Mouse (Mus musculus): ENCODE measurements around the gene Sc5d.

Sc5d gene

DNA sequence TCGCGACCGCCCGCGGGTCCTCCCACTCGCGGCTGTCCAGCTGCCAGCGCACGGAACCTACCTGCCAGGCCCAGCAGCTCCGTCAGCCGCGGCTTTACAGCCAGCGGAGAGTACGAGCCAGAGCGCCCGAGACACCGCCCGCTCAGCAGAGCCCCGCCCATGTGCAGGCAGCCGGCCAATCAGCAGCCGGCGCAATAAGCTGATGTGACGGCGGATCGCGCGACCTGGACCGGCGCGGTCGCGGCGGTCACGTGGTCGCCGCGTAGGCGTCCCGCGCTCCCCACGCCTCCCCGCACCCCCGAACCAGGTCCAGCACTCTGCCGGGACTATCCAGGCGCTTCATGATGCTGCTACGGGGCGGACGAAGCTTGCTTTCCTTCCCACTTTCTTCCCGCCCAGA lies at the start of gene Sc5d:
TSS of gene Sc5d (minus strand) at position 112 of the 400 bp plus-strand sequence.
- peak; percentile 93 to 94 for DNase-seq (ENCODE audit: low spot score in 2 of 2)

DNA sequence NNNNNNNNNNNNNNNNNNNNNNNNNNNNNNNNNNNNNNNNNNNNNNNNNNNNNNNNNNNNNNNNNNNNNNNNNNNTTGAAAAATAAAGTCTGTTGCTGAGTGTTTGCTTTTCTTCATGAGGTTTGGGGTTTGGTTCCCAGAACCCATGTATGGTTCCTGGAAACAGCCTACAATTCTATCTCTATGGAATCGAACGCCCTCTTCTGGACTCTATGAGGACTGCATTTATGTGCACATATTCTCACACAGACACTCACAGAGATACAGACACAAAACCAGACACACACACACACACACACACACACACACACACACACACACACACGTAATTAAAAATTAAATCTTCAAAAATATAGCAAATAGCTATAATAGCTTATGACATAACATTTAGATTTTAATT lies 47.3 kb upstream of the Sc5d start:
- no peak for DNase-seq (ENCODE audit: low spot score in 2 of 2)

DNA sequence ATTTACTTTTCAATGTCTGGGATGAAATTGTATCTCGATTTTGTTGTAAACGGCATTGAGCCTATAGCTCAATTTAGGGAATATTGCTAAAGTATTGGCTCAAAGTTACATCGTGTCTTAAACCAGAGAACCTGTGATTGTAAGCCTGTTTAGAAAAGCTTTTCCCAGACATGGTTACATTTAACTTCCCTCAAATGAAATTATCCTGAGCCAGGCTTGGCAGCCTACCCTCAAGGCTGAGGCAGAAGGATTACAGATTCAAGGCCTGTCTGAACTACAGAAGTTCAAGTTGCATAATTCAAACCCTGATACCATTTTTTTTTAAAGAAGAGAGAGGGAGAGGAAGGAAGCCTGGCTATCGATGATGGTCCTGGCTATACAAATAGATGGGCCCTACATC lies 39.8 kb upstream of the Sc5d start:
- no peak for DNase-seq (ENCODE audit: low spot score in 2 of 2)

DNA sequence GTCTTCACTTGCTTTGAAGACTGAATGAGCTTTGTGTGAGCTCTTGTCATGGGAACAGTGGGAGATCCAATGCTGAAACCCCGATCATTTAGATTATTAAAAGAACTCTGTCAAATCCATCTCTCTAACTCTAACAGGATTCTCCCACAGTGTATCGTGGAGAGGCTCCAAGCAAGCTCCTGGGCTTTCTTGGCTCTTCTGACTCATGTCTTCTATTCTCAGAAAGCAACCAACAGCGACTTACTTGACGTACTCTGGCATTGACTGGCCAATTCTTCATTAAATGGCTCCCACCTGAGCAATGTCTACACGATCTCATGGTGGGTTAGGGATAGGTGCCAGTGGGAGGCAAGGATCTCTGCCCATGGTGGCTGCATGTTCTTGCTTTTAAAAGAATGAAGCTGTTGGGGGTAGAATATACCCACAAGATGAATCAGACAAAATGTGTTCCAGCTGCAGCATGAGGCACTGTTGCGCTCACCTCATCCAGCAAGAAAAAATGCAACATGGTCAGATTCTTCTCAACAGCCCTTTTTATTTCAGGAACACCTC lies 37.1 kb upstream of the Sc5d start:
- no peak for DNase-seq (ENCODE audit: low spot score in 2 of 2)

DNA sequence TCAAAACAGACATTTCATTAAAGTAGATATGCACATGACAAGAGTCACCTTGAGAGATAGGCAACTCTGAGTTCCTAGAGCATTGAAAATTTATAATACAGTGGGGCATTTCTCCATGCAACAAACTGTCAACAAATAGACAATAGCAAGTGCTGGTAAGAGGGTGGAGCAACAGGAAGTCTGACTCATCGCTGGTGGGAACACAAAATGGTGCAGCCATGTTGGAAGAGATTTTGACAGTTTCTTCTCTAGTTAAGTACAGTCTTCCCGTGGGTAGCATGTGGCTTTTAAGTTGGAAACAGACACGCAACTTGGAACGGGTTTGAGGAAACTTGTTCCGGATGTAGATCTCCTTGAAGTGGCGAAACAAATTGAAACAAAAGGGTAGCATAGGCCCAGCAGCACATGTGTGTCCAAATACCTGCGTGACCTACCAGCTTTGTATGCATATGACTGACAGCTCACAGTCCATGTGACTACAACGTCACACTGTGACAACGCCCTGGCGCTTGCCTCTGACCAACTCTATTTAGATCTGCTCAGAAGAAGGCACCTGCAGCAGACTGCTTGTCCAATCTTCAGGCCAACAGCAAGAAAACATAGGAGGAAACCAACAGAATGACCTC lies 32.4 kb upstream of the Sc5d start:
- DNase-seq (ENCODE audit: low spot score in 2 of 2): no peak

DNA sequence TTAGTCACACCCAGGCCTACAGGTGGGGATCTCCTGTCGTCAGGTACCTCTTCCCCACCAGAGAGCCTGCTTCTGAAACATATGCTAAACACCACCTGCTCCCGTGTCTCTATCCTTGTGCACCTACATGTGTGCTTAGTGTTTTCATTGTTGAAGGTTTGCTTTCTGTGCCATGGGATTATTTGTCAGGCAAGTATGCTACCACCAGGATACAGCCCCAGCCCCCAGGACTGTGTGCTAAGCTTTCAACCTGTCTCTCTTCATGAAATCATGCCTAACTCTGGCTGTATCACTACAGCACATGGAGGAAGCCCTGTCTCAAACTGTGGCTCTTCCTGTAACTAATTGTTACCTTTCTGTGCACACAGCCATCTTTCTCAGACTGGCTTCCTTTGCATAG lies 30.1 kb upstream of the Sc5d start:
- no peak for DNase-seq (ENCODE audit: low spot score in 2 of 2)

DNA sequence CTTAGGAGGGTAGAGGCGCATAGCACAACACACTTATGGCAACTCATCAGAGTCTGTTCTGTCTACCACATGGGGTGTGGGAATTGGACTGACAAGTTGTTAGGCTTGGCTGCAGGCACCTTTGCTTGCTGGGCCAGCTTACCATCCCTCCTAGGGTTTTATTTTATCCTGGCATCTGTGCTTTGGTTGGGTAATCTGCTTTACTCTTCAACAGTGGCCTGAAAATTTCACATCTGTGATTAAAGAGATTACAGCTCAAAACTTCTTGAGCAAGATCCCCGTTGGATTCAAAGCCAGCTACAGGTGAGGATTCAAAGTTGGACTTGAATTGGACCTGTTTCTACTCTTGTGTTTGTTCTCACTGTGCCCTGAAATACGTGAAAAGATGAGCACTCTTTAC lies 29.5 kb upstream of the Sc5d start:
- no peak for DNase-seq (ENCODE audit: low spot score in 2 of 2)

DNA sequence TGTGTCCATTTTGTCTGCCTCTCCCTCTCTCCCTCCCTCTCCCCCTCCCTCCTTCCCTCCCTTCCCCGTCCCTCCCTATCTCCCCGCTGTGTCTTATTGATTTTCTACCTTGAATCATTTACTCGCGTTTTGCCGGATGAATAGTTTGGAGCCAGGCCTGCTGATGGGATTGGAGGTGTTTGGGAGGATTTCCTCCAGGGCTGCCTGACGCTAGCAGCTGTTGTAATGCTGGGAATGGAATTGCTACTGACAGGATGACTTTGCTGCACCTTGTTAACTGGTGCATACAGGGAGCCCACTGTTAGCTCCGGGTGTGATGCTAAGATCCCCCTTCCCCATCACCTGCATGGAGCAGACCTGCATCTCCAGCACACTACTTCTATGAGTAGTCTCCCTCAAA lies 29.0 kb upstream of the Sc5d start:
- no peak for DNase-seq (ENCODE audit: low spot score in 2 of 2)

DNA sequence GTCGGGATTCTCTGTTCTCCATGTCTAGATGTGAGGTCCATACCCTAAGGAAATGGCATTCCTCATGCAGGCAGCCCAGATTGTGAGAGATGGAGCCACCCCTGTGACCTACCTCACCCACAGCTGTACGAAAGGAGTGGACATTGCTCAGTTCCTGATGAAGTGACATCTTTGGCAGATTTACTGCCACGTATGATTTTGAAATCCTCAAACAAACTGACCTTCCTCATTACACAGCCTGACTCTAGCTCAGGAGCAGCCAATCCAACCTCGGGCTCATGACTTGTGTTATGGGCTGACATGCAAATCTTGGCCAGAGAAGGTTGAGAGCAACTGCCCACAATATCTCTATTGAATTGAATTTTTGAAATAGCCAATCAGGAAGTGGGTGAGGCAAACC lies 15.6 kb upstream of the Sc5d start:
- DNase-seq (ENCODE audit: low spot score in 2 of 2): no peak

DNA sequence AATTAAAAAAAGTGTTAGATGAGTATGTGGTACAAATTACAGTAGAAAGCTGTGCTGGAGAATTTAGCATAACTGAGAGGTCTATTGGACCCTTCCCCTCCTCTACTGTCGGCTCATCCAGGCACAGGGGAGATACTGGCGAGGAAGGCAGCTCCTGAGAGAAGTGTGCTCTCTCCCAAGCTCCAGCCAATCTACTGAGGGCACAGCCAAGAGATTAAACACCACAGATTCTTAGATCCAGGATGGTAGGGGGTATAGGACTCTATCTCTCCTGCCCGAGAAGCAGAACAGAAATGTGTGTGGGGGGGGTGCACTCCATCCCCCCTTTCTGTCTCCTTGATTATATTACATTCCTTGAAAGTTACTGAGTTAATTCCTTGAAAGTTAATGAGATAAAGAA lies 14.0 kb upstream of the Sc5d start:
- no peak for DNase-seq (ENCODE audit: low spot score in 2 of 2)

DNA sequence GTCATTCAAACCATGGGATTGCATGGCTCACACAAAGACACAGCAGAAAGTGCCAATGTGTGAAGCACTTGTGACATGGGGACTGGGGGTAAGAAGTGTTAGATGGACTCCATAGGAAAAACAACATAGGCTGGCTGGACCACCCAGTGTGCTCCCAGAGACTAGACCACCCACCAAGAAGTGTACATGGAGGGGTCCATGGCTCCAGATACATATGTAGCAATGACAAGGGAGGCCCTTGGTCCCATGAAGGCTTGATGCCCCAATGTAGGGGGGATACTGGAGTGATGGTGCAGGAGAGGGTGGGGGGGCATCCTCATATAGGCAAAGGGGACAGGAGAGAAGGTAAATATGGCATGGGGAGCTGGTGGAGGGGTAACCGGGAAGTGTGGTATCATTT lies 13.6 kb upstream of the Sc5d start:
- DNase-seq (ENCODE audit: low spot score in 2 of 2): no peak

DNA sequence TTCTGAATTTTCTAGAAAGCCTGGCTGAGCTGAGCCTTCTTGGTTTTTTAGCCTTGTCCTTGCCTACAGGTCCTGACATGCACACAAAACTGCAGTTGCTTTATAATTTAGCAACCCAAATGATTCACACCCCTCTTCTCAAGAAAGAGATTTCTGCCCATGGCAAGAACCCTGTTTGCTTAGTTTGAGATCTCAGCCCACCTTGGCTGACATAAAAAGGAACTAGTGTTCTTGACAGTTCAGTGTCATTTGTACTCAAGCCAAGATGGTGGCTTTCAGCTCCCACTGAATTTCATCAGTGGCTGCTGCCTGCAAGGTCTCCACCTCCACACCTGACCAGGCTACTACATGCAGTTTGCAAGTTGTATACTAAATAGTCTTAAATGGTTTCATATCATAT lies 13.1 kb upstream of the Sc5d start:
- no peak for DNase-seq (ENCODE audit: low spot score in 2 of 2)

DNA sequence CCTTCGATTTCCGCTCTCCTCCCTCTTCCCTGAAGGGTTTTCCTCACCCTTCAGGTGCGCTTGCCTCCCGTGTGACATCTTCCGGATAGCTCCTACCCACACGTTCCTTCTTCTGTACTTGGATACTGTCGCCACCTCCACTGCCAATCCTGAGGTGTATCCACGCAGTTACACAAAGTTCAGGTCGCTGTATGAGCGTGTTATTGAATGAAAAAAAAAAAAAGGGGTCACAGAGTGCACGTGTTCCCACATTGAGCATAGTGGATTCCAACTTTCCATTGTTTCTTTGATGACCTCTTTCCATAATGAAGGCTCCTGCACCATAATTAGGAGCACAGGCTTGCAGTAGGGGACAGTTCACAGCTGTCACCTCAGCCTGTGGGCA lies 11.7 kb upstream of the Sc5d start:
- no peak for DNase-seq (ENCODE audit: low spot score in 2 of 2)

DNA sequence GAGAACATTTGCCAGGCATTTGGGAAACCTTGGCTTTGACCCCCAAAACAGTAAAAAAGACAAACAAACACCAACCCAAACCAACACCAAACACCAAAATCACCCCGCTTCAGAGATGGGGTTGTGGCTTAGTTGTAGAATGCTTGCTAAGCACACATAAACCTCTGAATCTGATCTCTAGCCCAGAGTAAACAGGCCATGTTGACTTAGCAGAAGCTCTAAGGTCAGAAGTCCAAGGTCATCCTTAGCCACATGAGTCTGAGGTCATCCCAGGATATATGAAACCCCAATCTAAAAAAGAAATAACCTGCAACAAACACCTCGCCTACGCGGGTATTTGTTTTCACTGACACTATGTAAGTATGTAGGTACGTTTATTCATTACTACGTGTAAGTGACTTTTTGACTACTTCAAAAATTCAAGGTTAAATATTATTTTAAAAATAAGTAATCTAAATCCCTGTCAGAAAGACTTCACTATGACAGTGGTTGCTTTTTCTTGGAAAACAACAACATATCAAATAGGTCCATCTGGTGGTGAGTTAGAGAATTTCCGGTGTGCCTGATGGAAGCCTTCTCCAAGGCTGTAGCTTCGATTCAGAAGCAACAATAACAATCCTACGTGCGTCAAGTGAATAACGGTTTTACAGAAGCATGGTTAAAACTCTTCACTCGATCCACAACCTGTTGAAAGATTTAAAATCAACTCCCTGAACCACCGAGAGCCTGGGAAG lies 11.1 kb upstream of the Sc5d start:
- DNase-seq (ENCODE audit: low spot score in 2 of 2): no peak

DNA sequence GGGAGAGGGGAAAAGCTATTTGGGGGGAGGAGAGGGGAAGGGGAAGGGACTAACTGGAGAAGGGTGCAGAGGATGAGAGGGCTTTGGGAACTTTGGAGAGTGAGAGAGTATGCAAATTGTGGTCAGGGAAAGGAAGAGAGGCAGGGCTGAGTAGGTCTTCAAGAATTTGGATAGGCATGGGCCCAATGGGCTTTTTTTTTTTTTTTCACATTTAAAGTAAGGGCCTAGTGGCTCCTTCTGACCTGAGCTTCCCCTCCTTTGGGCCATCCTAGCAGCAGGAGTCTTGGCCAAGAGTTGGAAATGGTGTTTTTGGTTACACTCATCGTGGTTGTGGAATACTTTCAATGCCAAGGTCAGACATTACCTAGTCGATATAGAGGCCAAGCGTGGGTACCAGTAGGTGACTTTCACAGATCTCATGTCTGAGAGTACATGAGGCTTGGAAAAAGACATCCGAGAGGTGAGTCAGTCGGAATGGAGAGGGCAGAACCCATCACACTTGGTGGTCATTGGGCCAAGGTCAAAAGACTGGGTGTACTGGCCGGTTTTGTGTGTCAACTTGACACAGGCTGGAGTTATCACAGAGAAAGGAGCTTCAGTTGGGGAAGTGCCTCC lies 9.7 kb upstream of the Sc5d start:
- no peak for DNase-seq (ENCODE audit: low spot score in 2 of 2)

DNA sequence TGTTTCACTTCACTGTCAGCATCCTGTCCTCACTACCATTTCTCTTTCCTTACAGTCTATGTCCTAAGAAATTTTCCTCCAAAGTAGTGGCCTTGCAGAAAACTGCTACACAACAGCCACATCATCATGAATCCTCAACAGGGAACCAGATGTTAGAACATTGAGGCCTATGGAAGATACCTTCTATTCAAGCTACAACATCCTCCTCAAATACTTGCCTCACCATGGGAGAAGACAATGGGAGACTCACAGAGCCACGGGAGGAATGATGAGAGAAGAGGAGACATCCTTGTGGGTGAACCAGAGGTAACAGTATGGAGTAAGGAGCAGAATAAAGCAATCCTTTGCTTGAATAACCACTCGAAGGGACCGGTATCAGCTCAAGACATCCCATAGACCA lies 9.1 kb upstream of the Sc5d start:
- no peak for DNase-seq (ENCODE audit: low spot score in 2 of 2)

DNA sequence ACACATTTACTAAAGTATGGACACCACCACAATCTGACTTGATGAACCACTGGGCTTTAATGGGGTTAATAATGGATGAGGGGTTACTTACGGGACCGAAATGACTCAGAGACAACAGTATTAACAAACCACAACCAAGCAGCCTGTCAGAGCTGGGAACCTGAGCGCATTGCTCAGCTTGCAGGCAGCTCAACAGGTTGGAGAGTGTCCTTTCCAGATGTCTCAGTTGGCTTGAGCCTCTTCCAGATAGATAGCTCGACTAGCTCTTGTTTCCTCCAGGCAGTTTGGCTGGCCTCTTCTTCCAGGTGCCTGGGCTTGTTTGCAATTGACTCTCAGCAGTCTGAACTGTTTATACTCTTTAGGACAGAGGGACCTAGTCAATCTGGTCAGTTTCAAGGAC lies 8.6 kb upstream of the Sc5d start:
- no peak for DNase-seq (ENCODE audit: low spot score in 2 of 2)

DNA sequence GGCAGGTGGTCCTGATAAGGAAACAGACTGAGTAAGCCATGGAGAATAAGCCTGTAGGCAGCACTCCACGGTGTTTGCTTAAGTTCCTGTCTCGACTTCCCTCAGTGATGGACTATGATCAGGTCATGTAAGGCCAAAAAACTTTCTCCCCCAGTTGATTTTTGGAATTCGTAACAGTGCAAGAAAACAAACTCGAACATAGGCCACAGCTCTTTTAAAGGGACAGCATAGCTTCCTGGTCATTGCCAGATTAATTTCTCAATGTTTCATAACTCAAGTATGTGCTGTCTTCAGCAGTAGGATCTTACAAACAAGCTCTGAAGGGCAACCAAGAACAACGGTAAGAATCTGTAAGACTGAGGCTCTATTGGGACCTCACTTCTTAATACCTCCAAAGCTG lies 7.4 kb upstream of the Sc5d start:
- DNase-seq (ENCODE audit: low spot score in 2 of 2): no peak

DNA sequence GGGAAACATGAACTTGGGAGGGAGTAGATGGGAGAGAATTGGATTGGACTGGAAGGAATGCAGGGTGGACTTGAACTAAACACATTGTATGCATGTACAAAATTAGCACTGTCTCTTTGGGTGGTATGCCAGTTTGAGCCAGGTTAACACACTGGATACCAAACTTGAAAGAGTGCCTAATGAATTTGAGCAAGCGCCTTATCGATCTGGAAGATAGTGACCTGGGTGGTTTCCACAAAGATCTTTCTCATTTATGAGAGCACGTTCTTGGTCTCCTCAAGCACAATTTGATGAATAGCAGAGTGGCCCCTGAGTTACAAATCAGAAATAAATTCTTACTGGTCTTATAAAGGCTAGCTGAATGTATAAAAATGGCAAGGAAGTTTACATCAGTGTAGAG lies 6.6 kb upstream of the Sc5d start:
- DNase-seq (ENCODE audit: low spot score in 2 of 2): no peak

DNA sequence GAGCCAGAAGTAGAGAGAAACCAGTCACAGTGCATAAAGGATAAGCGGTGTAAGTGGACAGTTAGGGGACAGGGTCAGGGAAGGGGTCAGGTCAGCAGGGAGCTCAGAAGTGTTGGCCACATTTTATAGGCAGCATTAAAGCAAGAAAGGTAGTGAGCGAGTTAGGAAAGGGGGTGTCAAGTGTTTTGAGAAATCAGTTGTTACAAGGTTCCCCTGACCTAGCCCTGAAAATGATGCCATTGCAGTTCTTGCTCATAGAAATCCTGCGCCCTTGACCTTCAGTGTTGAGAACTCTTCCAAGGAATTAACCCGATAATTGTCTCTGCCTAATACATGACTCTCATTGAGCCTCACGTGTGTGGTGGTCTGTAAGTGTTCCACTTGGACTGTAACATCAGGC lies 6.0 kb upstream of the Sc5d start:
- DNase-seq (ENCODE audit: low spot score in 2 of 2): no peak

DNA sequence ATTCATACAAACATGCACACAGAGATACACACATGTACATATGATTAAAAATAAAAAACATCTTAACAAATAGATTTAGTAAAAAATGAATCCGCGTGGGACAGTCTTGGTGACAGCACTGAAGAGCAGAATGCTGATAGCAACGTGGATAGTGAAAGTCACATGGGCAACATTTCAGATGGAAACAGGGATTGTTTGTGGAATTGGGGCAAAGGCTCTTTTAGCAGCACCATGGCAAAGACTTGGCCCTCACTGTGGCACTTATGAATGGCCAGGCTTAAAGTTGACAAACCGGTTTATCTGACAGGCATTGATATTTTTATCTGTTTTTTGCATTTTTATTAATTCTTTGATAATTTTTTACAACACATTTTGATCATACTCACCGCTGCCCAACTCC lies 4.3 kb upstream of the Sc5d start:
- no peak for DNase-seq (ENCODE audit: low spot score in 2 of 2)

DNA sequence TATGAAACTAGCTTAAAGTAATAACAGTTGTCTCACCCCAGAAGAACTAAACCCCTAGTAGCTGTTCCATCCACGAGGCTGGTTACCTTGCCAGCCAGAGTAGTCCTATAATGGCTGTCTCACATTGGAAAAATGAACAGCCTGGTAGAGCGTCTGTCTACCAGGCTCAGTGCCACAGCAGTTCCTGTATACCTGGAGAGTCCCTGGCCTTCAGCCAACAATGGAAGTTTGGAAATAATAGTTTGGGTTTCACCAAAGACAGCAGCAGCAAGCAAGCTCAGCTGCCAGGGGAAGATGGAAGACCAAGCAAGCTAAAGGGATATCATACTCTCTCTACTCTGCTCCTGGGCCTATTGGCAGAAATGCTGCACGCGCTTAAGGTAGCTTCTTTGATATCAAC lies 1.3 kb upstream of the Sc5d start:
- DNase-seq (ENCODE audit: low spot score in 2 of 2): no peak

DNA sequence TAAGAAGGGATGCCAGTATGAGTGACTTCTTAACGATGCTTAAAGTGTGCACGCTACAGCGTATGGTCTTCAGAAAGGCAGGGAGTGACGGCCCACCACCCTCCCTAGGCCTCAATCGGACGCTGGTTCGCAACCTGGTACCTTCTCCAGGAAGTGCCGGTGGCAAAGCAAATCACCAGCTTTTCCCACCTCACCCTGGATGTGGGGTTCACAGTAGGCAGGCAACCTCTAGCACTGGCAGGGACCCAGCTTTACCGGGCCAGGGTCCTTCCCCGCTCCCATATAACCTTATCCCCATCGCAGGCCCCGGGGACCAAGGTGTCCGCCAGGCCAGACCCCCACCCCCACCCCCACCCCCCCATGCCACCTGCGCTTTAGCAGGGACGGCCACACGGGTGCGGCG lies 346 bp downstream of the Sc5d start:
- no peak for DNase-seq (ENCODE audit: low spot score in 2 of 2)

All from right cerebral cortex, postnatal 36 days (tissue).